8 mouse cellular contexts compared by ENCODE assay signal in genomic region chr10:70440639-70441461, GRCm38 (mm10). TPM values are rescaled to one million over a fixed set of nuclear protein-coding genes. Genes with fewer than 3 reads are reported as not detected.
DNase-seq lines count a peak whose midpoint lies in the region; ATAC-seq lines count a peak whose summit lies in the region.

No protein-coding gene starts in this region.

- no peaks in the 10 kb centered on the region for H3K9me3 ChIP-seq in hindbrain, embryonic 14.5 days (ENCODE audit: control insufficient read depth, low read length)

- DNase-seq in R1 (ENCODE audit: low read depth, low spot score), result peak; percentile 81
- peak; percentile 89 for DNase-seq in cerebellum, adult 9-11 months
- DNase-seq in frontal cortex, postnatal 36 days (ENCODE audit: low spot score in 2 of 2), result peak; percentile 75 to 81
- peak; percentile 79 for DNase-seq in hindbrain, embryonic 14.5 days (ENCODE audit: low spot score)
- peak; percentile 60 to 80 for DNase-seq in left cerebral cortex, adult 18-20 months (ENCODE audit: low spot score in 2 of 2)
- peak; percentile 49 for DNase-seq in lung, postnatal 14 days
- DNase-seq in right cerebral cortex, postnatal 36 days (ENCODE audit: low spot score in 2 of 2), result peak; percentile 70 to 77
- no peak for DNase-seq in B cell, adult 2 months

- peak overlapping the region; percentile 65 for H3K4me3 ChIP-seq in hindbrain, embryonic 14.5 days (replicated peaks; ENCODE audit: low read length)

- H3K4me1 ChIP-seq in hindbrain, embryonic 14.5 days (replicated peaks; ENCODE audit: control insufficient read depth, insufficient read depth, low read length), result peaks cover 34% of the 10 kb centered on the region

- ATAC-seq in hindbrain, embryonic 14.5 days (ENCODE audit: low FRiP score), result peak; percentile 92

- peak overlapping the region; percentile 58 for H3K4me2 ChIP-seq in hindbrain, embryonic 14.5 days (replicated peaks)

- H3K27ac ChIP-seq in hindbrain, embryonic 14.5 days, result peak overlapping the region; percentile 99

- 1% methylated on average over 42 of the region's 44 CpGs for WGBS in hindbrain, embryonic 14.5 days

- no peaks in the 10 kb centered on the region for H3K27me3 ChIP-seq in hindbrain, embryonic 14.5 days (ENCODE audit: control insufficient read depth, insufficient read depth, low read length)

- peak overlapping the region; percentile 71 for H3K9ac ChIP-seq in hindbrain, embryonic 14.5 days

- no peaks in the 10 kb centered on the region for H3K36me3 ChIP-seq in hindbrain, embryonic 14.5 days (replicated peaks; ENCODE audit: control insufficient read depth, insufficient read depth)

RNA-seq across cellular contexts. Expression of gene Fam13c, which starts 0.6 kb away (rescaled TPM):
- 24.5 and 28.2 TPM in 2 replicates for polyA plus RNA-seq in hindbrain, embryonic 14.5 days (2014; fragmentation: Nextera tagmentation; extraction: Ambion mirVana)
- 10 to 100 TPM; 68.1 to 71.9 TPM for total RNA-seq in left cerebral cortex, adult 18-20 months (2021)

Comparison
In these comparisons a context has a peak if more than half of its experiments do, and no peak if none do; other contexts are left out.
1. DNase-seq: peak in R1 (single experiment), cerebellum, adult 9-11 months (single experiment), frontal cortex, postnatal 36 days (2 of 2), hindbrain, embryonic 14.5 days (single experiment), left cerebral cortex, adult 18-20 months (2 of 2), lung, postnatal 14 days (single experiment) and right cerebral cortex, postnatal 36 days (2 of 2); none in B cell, adult 2 months (0 of 2).